Mouse (Mus musculus) lung, embryonic 16.5 days (tissue): ENCODE measurements at regions not wholly inside any gene's neighbourhood (a gene's known extent, or its start where the extent isn't known, plus 50 kb on each side); places are given as distances from the start of the nearest gene placed in this dataset.

Source experiments
- ATAC-seq: fragments of 200-750 bp; cut with Nextera tagmentation; 2 replicates; pipeline ENCODE4 v1.8.0; 2017; ENCODE audit warnings: low read depth, mild to moderate bottlenecking, moderate library complexity
- H3K27ac ChIP-seq: fragments of 300-500 bp; sonication (generic); 2 replicates; pipeline ENCODE4 v1.5.1; 2014; ENCODE audit warnings: mild to moderate bottlenecking, control low read depth, low read length
- H3K27me3 ChIP-seq: fragments of 300-500 bp; sonication (generic); 2 replicates; pipeline ENCODE4 v1.6.1; 2014; ENCODE audit warnings: low read depth, low read length, mixed read lengths; ENCODE audit not compliant: control insufficient read depth, insufficient read depth
- H3K36me3 ChIP-seq: fragments of 300-500 bp; sonication (generic); 2 replicates; pipeline ENCODE4 v1.6.1; 2014; ENCODE audit warnings: low read length; ENCODE audit not compliant: control insufficient read depth, insufficient read depth
- H3K4me1 ChIP-seq: fragments of 300-500 bp; sonication (generic); replicated peaks from 2 replicates; pipeline ENCODE4 v1.6.1; 2014; ENCODE audit warnings: low read length, mixed read lengths; ENCODE audit not compliant: control insufficient read depth, insufficient read depth
- H3K4me2 ChIP-seq: fragments of 300-500 bp; sonication (generic); 2 replicates; pipeline ENCODE4 v1.6.1; 2014; ENCODE audit warnings: low read depth, low read length, control low read depth
- H3K4me3 ChIP-seq: fragments of 300-500 bp; sonication (generic); 2 replicates; pipeline ENCODE4 v1.5.1; 2014; ENCODE audit warnings: mild to moderate bottlenecking, low read length, control low read depth
- H3K9ac ChIP-seq: fragments of 300-500 bp; sonication (generic); 2 replicates; pipeline ENCODE4 v1.6.1; 2014; ENCODE audit warnings: low read length, control low read depth
- H3K9me3 ChIP-seq: fragments of 300-500 bp; sonication (generic); 2 replicates; pipeline ENCODE4 v1.6.1; 2016; ENCODE audit warnings: low read length; ENCODE audit not compliant: control insufficient read depth
- WGBS: fragments of 180-500 bp; shearing (Covaris S2); extraction: QIAGEN DNeasy Blood & Tissue Kit; methylation state at CpG from one replicate; pipeline ENCODE4 v1.1.7; 2014; 5-methylcytosine and 5-hydroxymethylcytosine counted together

DNA sequence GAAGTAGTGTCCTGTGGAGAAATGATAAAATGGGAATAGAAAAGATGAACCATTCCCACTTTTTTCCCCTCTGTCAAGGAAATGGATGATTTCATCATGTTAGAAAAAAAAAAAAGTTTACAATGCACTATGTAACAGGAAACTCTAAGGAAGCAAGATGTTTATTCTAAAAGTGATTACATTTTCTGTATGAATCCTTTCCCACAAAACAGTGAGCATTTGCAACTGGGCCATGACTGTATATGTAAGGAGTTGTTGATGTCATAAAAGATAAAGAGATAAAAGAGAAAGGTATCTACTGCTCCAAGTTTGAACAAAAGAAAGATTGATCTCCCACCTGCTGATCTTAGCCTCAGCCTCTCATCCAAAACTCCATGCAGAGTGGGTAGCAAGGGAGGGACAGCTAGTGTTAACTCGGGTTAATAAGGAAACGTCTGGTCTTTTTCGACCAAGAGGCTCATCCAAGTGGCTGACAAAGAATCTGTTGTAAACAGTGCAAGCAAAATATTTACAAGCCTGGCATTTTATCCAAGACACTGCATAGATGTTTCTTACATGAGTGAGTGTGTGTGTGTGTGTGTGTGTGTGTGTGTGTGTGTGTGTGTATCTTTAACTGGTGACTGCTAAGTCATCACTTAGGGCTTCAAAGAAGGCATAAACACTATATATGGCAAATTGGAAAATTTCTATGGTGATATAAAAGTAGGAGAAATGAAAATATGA is 213.3 kb downstream of the Gm9733 start:
- Histone ChIP-seq H3K27me3 (no peaks in the 10 kb centered on the region), H3K4me2 (no peak overlapping the region), H3K9ac (no peak overlapping the region), H3K27ac (peak overlapping the region; percentile 87), H3K36me3 (no peaks in the 10 kb centered on the region), H3K4me3 (no peak overlapping the region), H3K4me1 (0 out of 2 replicates have a peak, but pooled peaks cover 3% of the 10 kb centered on the region), H3K9me3 (no peaks in the 10 kb centered on the region)
- peak; percentile 88 for ATAC-seq
- 8% methylated on average over 3 of the region's 3 CpGs for WGBS

DNA sequence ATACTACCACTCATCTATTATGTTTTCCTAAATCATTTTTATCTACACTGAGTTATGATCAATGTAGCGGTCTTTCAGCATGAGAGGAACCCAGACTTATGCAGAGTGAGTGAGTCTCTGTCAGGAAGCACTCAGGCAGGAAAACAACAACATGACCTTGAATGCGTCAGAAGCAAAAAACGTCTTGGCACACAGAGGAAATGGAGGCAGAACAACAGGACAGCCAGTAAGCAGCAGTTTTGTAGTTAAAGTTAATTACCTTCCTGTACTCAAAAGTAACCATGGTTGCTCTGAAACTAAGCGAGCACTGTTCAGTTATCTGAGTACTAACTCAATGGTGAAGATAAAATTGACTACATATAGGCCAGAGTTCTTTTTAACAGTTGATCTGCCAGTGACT is 205.4 kb downstream of the Gm9733 start:
- Histone ChIP-seq H3K4me2 (no peak overlapping the region), H3K9me3 (no peaks in the 10 kb centered on the region), H3K27ac (peak overlapping the region; percentile 77), H3K4me1 (peaks cover 13% of the 10 kb centered on the region), H3K4me3 (no peak overlapping the region), H3K9ac (no peak overlapping the region), H3K27me3 (no peaks in the 10 kb centered on the region), H3K36me3 (no peaks in the 10 kb centered on the region)
- 47% methylated on average over 4 of the region's 4 CpGs for WGBS
- peak; percentile 36; the same call in 1 of the 2 replicates for ATAC-seq

DNA sequence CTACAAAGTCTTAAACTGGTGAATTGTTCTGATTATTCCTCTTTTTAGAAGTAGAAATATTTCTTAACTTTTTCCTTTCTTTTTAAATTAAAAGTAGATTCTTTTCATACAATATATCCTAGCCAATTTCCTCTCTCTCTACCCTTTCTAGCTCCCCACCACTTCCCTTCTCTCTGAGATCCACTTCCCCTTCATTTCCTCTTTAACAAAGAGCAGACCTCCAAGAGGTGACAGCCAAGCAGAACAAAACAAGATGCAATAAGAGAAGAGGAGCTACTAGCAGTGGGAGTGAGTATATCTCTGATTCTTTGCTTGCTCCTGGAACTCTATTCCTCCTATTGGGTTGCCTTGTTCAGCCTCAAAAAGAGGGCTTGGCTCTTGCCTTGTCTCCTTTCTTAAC is 203.7 kb downstream of the Gm9733 start:
- no peak overlapping the region for H3K4me3 ChIP-seq
- no peaks in the 10 kb centered on the region for H3K9me3 ChIP-seq
- no peaks in the 10 kb centered on the region for H3K36me3 ChIP-seq
- no peaks in the 10 kb centered on the region for H3K27me3 ChIP-seq
- no peak overlapping the region for H3K4me2 ChIP-seq
- H3K4me1 ChIP-seq, result peaks cover 13% of the 10 kb centered on the region
- no peak for ATAC-seq
- no peak overlapping the region for H3K9ac ChIP-seq
- peak overlapping the region; percentile 80 for H3K27ac ChIP-seq

GRCm38 (mm10) chr3:15128960-15129359 is 203.1 kb downstream of the Gm9733 start:
- Histone ChIP-seq H3K27me3 (no peaks in the 10 kb centered on the region), H3K36me3 (no peaks in the 10 kb centered on the region), H3K4me2 (no peak overlapping the region), H3K4me1 (peaks cover 13% of the 10 kb centered on the region), H3K27ac (peak overlapping the region; percentile 80), H3K9me3 (no peaks in the 10 kb centered on the region), H3K9ac (no peak overlapping the region), H3K4me3 (no peak overlapping the region)
- peak; percentile 85 for ATAC-seq
- WGBS, result 44% methylated on average over 3 of the region's 3 CpGs

GRCm38 (mm10) chr3:15129729-15130369 is 202.3 kb downstream of the Gm9733 start:
- H3K9me3 ChIP-seq, result no peaks in the 10 kb centered on the region
- WGBS, result 78% methylated on average over 8 of the region's 9 CpGs
- H3K4me3 ChIP-seq, result no peak overlapping the region
- H3K4me1 ChIP-seq, result peaks cover 13% of the 10 kb centered on the region
- ATAC-seq, result no peak
- H3K36me3 ChIP-seq, result no peaks in the 10 kb centered on the region
- no peak overlapping the region for H3K4me2 ChIP-seq
- peak overlapping the region; percentile 59 for H3K27ac ChIP-seq
- no peak overlapping the region for H3K9ac ChIP-seq
- no peaks in the 10 kb centered on the region for H3K27me3 ChIP-seq

DNA sequence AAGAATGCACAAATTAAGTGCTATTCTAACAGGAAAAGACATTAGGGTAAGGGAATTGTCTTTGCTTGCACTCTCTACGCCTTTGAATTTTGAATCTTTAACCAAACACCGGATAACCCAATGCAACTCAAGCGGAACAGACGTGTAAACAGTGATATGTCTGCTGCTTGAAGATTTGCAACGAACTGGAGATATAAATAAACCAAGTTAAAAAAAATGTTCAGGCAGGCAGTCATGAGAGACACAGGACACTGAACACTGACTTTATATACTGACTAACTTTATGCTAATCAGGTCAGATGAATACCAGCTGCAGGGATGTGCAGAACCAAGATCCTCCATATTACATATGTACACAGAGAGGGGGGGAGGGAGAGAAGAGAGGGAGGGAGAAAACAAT is 200.0 kb downstream of the Gm9733 start:
- H3K9ac ChIP-seq, result no peak overlapping the region
- H3K4me2 ChIP-seq, result no peak overlapping the region
- no peaks in the 10 kb centered on the region for H3K9me3 ChIP-seq
- no peaks in the 10 kb centered on the region for H3K36me3 ChIP-seq
- H3K27ac ChIP-seq, result peak overlapping the region; percentile 43
- H3K4me1 ChIP-seq, result peaks cover 5% of the 10 kb centered on the region; the same call in 1 of the 2 replicates
- no peak overlapping the region for H3K4me3 ChIP-seq
- peak; percentile 84 for ATAC-seq
- H3K27me3 ChIP-seq, result no peaks in the 10 kb centered on the region
- WGBS, result 26% methylated on average over 5 of the region's 5 CpGs

- no peak overlapping the region for H3K4me3 ChIP-seq
- no peak overlapping the region for H3K27ac ChIP-seq
- no peak overlapping the region for H3K9ac ChIP-seq
- no peak overlapping the region for H3K4me2 ChIP-seq
- WGBS, result 75% methylated on average over 1 of the region's 1 CpGs
- H3K27me3 ChIP-seq, result no peaks in the 10 kb centered on the region
- H3K9me3 ChIP-seq, result no peaks in the 10 kb centered on the region
- H3K4me1 ChIP-seq, result no peaks in the 10 kb centered on the region
- no peaks in the 10 kb centered on the region for H3K36me3 ChIP-seq
- ATAC-seq, result no peak
Observed at GRCm38 (mm10) chr3:15139550-15139949, 192.6 kb downstream of the Gm9733 start.

DNA sequence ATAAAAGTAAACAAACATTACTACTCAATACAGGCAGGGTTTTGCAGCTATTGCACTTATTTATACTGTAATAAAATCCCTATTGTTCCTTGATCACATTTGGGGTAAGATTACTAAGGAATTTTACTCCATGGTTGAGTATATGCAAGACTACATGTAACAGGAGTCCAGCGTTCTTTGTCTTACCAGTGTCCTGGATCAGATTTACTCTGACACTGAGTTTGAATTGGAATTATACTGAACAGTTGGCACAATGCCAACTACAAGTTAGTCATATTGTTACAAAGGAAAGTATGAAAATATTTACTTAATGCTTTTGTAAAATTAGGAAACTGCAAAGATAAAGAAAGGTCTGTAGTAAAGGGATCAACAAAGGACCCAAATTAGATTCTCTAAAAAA is 178.4 kb downstream of the Gm9733 start:
- ATAC-seq, result peak; percentile 50
- no peaks in the 10 kb centered on the region for H3K9me3 ChIP-seq
- H3K4me2 ChIP-seq, result no peak overlapping the region
- WGBS, result 17% methylated on average over 1 of the region's 1 CpGs
- H3K36me3 ChIP-seq, result no peaks in the 10 kb centered on the region
- H3K9ac ChIP-seq, result no peak overlapping the region
- peaks cover 14% of the 10 kb centered on the region; the same call in 1 of the 2 replicates for H3K4me1 ChIP-seq
- no peaks in the 10 kb centered on the region for H3K27me3 ChIP-seq
- peak overlapping the region; percentile 62 for H3K27ac ChIP-seq
- no peak overlapping the region for H3K4me3 ChIP-seq

DNA sequence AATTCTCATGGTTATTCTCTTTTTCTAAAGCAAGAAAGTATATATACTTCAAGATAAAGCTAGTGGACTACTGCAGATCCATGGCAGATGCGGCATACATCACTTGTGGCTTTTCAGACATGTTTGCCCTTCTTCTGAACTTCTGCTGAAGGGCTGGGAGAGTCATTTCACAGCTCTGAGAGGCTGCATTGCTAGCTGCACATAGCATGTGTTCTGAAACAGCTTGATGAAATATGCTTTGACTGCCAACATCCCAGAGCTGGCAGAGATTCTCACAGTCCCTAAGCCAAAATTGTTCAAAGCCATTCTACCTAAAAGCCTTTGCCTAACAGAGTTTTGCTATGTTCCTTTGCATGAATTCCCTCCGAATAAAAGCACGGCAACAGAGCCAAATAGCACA is 177.9 kb downstream of the Gm9733 start:
- WGBS, result 41% methylated on average over 3 of the region's 3 CpGs
- Histone ChIP-seq H3K4me1 (peaks cover 14% of the 10 kb centered on the region; the same call in 1 of the 2 replicates), H3K4me3 (no peak overlapping the region), H3K27me3 (no peaks in the 10 kb centered on the region), H3K9ac (no peak overlapping the region), H3K27ac (peak overlapping the region; percentile 51), H3K9me3 (no peaks in the 10 kb centered on the region), H3K36me3 (no peaks in the 10 kb centered on the region), H3K4me2 (no peak overlapping the region)
- peak; percentile 82 for ATAC-seq
